Mouse (Mus musculus): ENCODE data around the gene Zfp580. TPM values are rescaled to one million over a fixed set of nuclear protein-coding genes. Genes with fewer than 3 reads are reported as not detected.

The Zfp580 gene
- polyA plus RNA-seq, 1 experiment from 2014 or later: 38.8 TPM

- Histone ChIP-seq H3K36me3 (replicated peaks) (peaks cover 76% of the 10 kb centered on the region), H3K4me1 (peaks cover 17% of the 10 kb centered on the region), H3K9me3 (no peaks in the 10 kb centered on the region), H3K27ac (peak overlapping the region; percentile 94), H3K27me3 (ENCODE audit: poor library complexity, severe bottlenecking) (no peaks in the 10 kb centered on the region), H3K4me3 (peak overlapping the region; percentile 98)
- no peak for DNase-seq (ENCODE audit: extremely low spot score, low spot score)
- 25% methylated on average over 6 of the region's 6 CpGs for WGBS
Measured at GRCm38 (mm10) chr7:5080815-5081214, 29.5 kb downstream of the Zfp580 start.

- peak overlapping the region; percentile 98 for H3K4me3 ChIP-seq
- DNase-seq (ENCODE audit: extremely low spot score, low spot score): no peak
- H3K4me1 ChIP-seq: peaks cover 17% of the 10 kb centered on the region
- H3K27me3 ChIP-seq (ENCODE audit: poor library complexity, severe bottlenecking): no peaks in the 10 kb centered on the region
- no peaks in the 10 kb centered on the region for H3K9me3 ChIP-seq
- H3K36me3 ChIP-seq (replicated peaks): peaks cover 77% of the 10 kb centered on the region
- H3K27ac ChIP-seq: no peak overlapping the region
- WGBS: 76% methylated on average over 6 of the region's 6 CpGs
Measured at GRCm38 (mm10) chr7:5081241-5081640, 29.9 kb downstream of the Zfp580 start.

- no peak for DNase-seq (ENCODE audit: extremely low spot score, low spot score)
- H3K36me3 ChIP-seq (replicated peaks): peaks cover 76% of the 10 kb centered on the region
- no peaks in the 10 kb centered on the region for H3K9me3 ChIP-seq
- H3K4me1 ChIP-seq: peaks cover 17% of the 10 kb centered on the region
- H3K27me3 ChIP-seq (ENCODE audit: poor library complexity, severe bottlenecking): no peaks in the 10 kb centered on the region
- no peak overlapping the region for H3K27ac ChIP-seq
- H3K4me3 ChIP-seq: peak overlapping the region; percentile 98; the same call in 1 of the 2 replicates
- 97% methylated on average over 2 of the region's 2 CpGs for WGBS
Measured at GRCm38 (mm10) chr7:5081939-5082338, 30.6 kb downstream of the Zfp580 start.

- 94% methylated on average over 18 of the region's 18 CpGs for WGBS
- H3K4me3 ChIP-seq: no peak overlapping the region
- H3K36me3 ChIP-seq (replicated peaks): peaks cover 74% of the 10 kb centered on the region
- H3K4me1 ChIP-seq: peaks cover 17% of the 10 kb centered on the region
- H3K9me3 ChIP-seq: no peaks in the 10 kb centered on the region
- no peaks in the 10 kb centered on the region for H3K27me3 ChIP-seq (ENCODE audit: poor library complexity, severe bottlenecking)
- DNase-seq (ENCODE audit: extremely low spot score, low spot score): no peak
- H3K27ac ChIP-seq: no peak overlapping the region
Measured at GRCm38 (mm10) chr7:5083325-5084105, 32.2 kb downstream of the Zfp580 start.

- 87% methylated on average over 1 of the region's 1 CpGs for WGBS
- Histone ChIP-seq H3K4me3 (no peak overlapping the region), H3K27me3 (ENCODE audit: poor library complexity, severe bottlenecking) (no peaks in the 10 kb centered on the region), H3K27ac (no peak overlapping the region), H3K9me3 (no peaks in the 10 kb centered on the region), H3K4me1 (peaks cover 15% of the 10 kb centered on the region), H3K36me3 (replicated peaks) (peaks cover 81% of the 10 kb centered on the region)
- no peak for DNase-seq (ENCODE audit: extremely low spot score, low spot score)
Measured at GRCm38 (mm10) chr7:5085512-5085911, 34.2 kb downstream of the Zfp580 start.

- 90% methylated on average over 5 of the region's 5 CpGs for WGBS
- H3K36me3 ChIP-seq (replicated peaks): peaks cover 93% of the 10 kb centered on the region
- no peaks in the 10 kb centered on the region for H3K9me3 ChIP-seq
- H3K27ac ChIP-seq: no peak overlapping the region
- H3K27me3 ChIP-seq (ENCODE audit: poor library complexity, severe bottlenecking): no peaks in the 10 kb centered on the region
- peaks cover 1% of the 10 kb centered on the region for H3K4me1 ChIP-seq
- no peak overlapping the region for H3K4me3 ChIP-seq
- DNase-seq (ENCODE audit: extremely low spot score, low spot score): no peak
Measured at GRCm38 (mm10) chr7:5086921-5087440, 35.6 kb downstream of the Zfp580 start.

- H3K27ac ChIP-seq: no peak overlapping the region
- H3K4me3 ChIP-seq: no peak overlapping the region
- H3K36me3 ChIP-seq (replicated peaks): peaks cover 96% of the 10 kb centered on the region
- no peaks in the 10 kb centered on the region for H3K27me3 ChIP-seq (ENCODE audit: poor library complexity, severe bottlenecking)
- 91% methylated on average over 4 of the region's 4 CpGs for WGBS
- no peak for DNase-seq (ENCODE audit: extremely low spot score, low spot score)
- H3K9me3 ChIP-seq: no peaks in the 10 kb centered on the region
- no peaks in the 10 kb centered on the region for H3K4me1 ChIP-seq
Measured at GRCm38 (mm10) chr7:5087886-5088285, 36.5 kb downstream of the Zfp580 start.

- DNase-seq (ENCODE audit: extremely low spot score, low spot score): no peak
- H3K4me3 ChIP-seq: no peak overlapping the region
- 95% methylated on average over 15 of the region's 15 CpGs for WGBS
- no peaks in the 10 kb centered on the region for H3K27me3 ChIP-seq (ENCODE audit: poor library complexity, severe bottlenecking)
- no peak overlapping the region for H3K27ac ChIP-seq
- peaks cover 96% of the 10 kb centered on the region for H3K36me3 ChIP-seq (replicated peaks)
- peaks cover 3% of the 10 kb centered on the region; the same call in 1 of the 2 replicates for H3K9me3 ChIP-seq
- H3K4me1 ChIP-seq: no peaks in the 10 kb centered on the region
Measured at GRCm38 (mm10) chr7:5089853-5090252, 38.5 kb downstream of the Zfp580 start.

- H3K4me3 ChIP-seq: no peak overlapping the region
- H3K27me3 ChIP-seq (ENCODE audit: poor library complexity, severe bottlenecking): no peaks in the 10 kb centered on the region
- 94% methylated on average over 15 of the region's 15 CpGs for WGBS
- H3K27ac ChIP-seq: no peak overlapping the region
- H3K4me1 ChIP-seq: no peaks in the 10 kb centered on the region
- peaks cover 3% of the 10 kb centered on the region; the same call in 1 of the 2 replicates for H3K9me3 ChIP-seq
- H3K36me3 ChIP-seq (replicated peaks): peaks cover 96% of the 10 kb centered on the region
- DNase-seq (ENCODE audit: extremely low spot score, low spot score): no peak
Measured at GRCm38 (mm10) chr7:5091008-5091728, 39.8 kb downstream of the Zfp580 start.

GRCm38 (mm10) chr7:5092381-5092780, 41.0 kb downstream of the Zfp580 start:
- Histone ChIP-seq H3K9me3 (peaks cover 3% of the 10 kb centered on the region; the same call in 1 of the 2 replicates), H3K4me3 (no peak overlapping the region), H3K27me3 (ENCODE audit: poor library complexity, severe bottlenecking) (no peaks in the 10 kb centered on the region), H3K4me1 (no peaks in the 10 kb centered on the region), H3K36me3 (replicated peaks) (peaks cover 97% of the 10 kb centered on the region), H3K27ac (no peak overlapping the region)
- no peak for DNase-seq (ENCODE audit: extremely low spot score, low spot score)
- 87% methylated on average over 6 of the region's 6 CpGs for WGBS

- Histone ChIP-seq H3K36me3 (replicated peaks) (peaks cover 98% of the 10 kb centered on the region), H3K27ac (no peak overlapping the region), H3K9me3 (peaks cover 3% of the 10 kb centered on the region; the same call in 1 of the 2 replicates), H3K4me3 (no peak overlapping the region), H3K27me3 (ENCODE audit: poor library complexity, severe bottlenecking) (no peaks in the 10 kb centered on the region), H3K4me1 (no peaks in the 10 kb centered on the region)
- DNase-seq (ENCODE audit: extremely low spot score, low spot score): no peak
- 91% methylated on average over 21 of the region's 21 CpGs for WGBS
Measured at GRCm38 (mm10) chr7:5092831-5093510, 41.6 kb downstream of the Zfp580 start.

- Histone ChIP-seq H3K27ac (no peak overlapping the region), H3K27me3 (ENCODE audit: poor library complexity, severe bottlenecking) (no peaks in the 10 kb centered on the region), H3K9me3 (no peaks in the 10 kb centered on the region), H3K36me3 (replicated peaks) (peaks cover 60% of the 10 kb centered on the region), H3K4me3 (no peak overlapping the region), H3K4me1 (no peaks in the 10 kb centered on the region)
- DNase-seq (ENCODE audit: extremely low spot score, low spot score): no peak
- WGBS: 96% methylated on average over 5 of the region's 5 CpGs
Measured at GRCm38 (mm10) chr7:5098769-5099168, 47.4 kb downstream of the Zfp580 start.
